Mouse (Mus musculus): ENCODE measurements at regions not wholly inside any gene's neighbourhood (a gene's known extent, or its start where the extent isn't known, plus 50 kb on each side); places are given as distances from the start of the nearest gene placed in this dataset.

DNA sequence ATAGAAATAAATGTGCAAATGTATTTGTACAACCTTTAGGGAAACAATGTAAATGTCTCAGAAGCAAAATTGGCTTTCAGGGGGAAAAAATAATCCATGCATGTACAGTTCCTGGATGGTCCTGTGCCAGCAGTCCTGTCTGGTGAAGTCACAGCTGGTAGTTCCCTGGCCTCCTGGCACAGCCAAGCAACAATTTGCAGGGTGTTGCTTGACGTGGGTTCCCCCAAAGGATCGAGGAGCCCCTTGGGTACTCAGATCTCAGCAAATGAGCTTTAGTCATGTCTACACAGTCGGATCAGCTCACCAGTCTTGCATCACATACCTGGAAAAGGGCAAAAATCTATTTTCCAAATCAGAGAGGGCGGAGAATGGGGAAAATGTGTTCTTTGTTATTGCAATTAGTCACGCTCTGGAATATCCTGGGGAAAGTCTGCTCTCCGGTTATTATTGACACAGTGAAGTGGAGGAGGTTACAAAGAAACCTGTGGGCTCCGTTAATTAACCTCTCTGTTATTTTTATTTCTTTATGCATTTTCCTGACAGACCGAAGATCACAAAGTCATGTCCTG lies 106.9 kb downstream of the Tex36 start:
- TF ChIP-seq TAL1 (IDR thresholded peaks at IDR 0.05; ENCODE audit: low read length) (no peak), E2F4 (IDR thresholded peaks at IDR 0.05; ENCODE audit: borderline replicate concordance, low read depth, low read length) (no peak), CTCF (IDR thresholded peaks at IDR 0.05 in 2 of 3, conservative IDR thresholded peaks at IDR 0.05 in 1 of 3; ENCODE audit: control insufficient read depth in 1 of 3, insufficient read depth in 1 of 3, low read depth in 2 of 3, low read length in 3 of 3, poor library complexity in 1 of 3, severe bottlenecking in 1 of 3) (no peak), HCFC1 (IDR thresholded peaks at IDR 0.05; ENCODE audit: low read depth, low read length) (no peak)
